Mouse (Mus musculus) MEL (cell line): ENCODE data around the gene Cdc5l.

Experiments used
- CTCF ChIP-seq, 3 experiments: IDR thresholded peaks in 2 of 3; conservative IDR thresholded peaks in 1 of 3; 2 replicates each; pipeline ENCODE4 v1.5.1; 2011 to 2012; ENCODE audit warnings: low read length in 3 of 3, low read depth in 2 of 3, mild to moderate bottlenecking in 2 of 3, improper control_type of control experiment in 1 of 3, inconsistent platforms in 1 of 3, mixed read lengths in 1 of 3, moderate library complexity in 1 of 3; ENCODE audit not compliant: control insufficient read depth in 1 of 3, insufficient read depth in 1 of 3, poor library complexity in 1 of 3, severe bottlenecking in 1 of 3
- EP300 ChIP-seq, 2 experiments: IDR thresholded peaks; 2 replicates each; pipeline ENCODE4 v1.6.1; 2011; ENCODE audit warnings: improper control_type of control experiment in 2 of 2, low read length in 2 of 2, low read depth in 1 of 2, mild to moderate bottlenecking in 1 of 2
- MXI1 ChIP-seq: IDR thresholded peaks from 2 replicates; pipeline ENCODE4 v1.6.1; 2011; ENCODE audit warnings: mild to moderate bottlenecking, low read depth, low read length, improper control_type of control experiment
- NELFE ChIP-seq: IDR thresholded peaks from 2 replicates; pipeline ENCODE4 v1.6.1; 2011; ENCODE audit warnings: low read depth, low read length, improper control_type of control experiment
- POLR2A ChIP-seq, 2 experiments: IDR thresholded peaks; 2 replicates each; pipeline ENCODE4 v1.6.1; 2011 to 2012; ENCODE audit warnings: low read length in 2 of 2, mild to moderate bottlenecking in 2 of 2, control low read depth in 1 of 2, improper control_type of control experiment in 1 of 2, low read depth in 1 of 2, moderate library complexity in 1 of 2; ENCODE audit not compliant: control insufficient read depth in 1 of 2, insufficient read depth in 1 of 2, poor library complexity in 1 of 2
- POLR2AphosphoS5 ChIP-seq: IDR thresholded peaks from 2 replicates; pipeline ENCODE4 v1.6.1; 2012; ENCODE audit warnings: low read depth, borderline replicate concordance, mild to moderate bottlenecking, inconsistent platforms, low read length, moderate library complexity, mixed read lengths
- SMC3 ChIP-seq: IDR thresholded peaks from 2 replicates; pipeline ENCODE4 v1.6.1; 2011; ENCODE audit warnings: low read depth, low read length, improper control_type of control experiment

DNA sequence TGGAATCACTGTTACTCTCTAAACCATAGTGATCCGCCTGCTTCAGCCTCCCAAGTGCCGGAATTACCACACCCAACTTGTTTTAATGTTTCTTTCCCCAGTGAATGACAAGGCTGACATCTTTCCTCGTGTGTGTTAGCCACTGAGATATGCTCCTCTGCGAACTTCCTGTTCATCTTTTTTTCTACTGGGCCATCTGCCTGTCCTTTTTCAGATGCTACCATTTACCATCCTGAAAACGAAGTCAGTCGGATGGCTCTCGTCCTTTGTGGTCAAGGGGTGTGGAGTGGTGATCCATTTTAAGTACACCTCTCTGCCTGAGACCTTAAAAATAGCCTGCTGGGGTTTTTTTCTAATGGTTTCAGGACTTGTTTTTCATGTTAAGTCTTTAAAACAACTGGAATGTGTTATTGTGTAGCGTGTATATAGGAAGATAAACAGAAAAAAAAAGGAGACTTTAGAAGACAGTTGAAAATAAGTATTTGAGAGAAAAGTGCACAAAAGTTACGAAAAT lies 54.2 kb downstream of the Cdc5l start:
- TF ChIP-seq CTCF (IDR thresholded peaks at IDR 0.05 in 2 of 3, conservative IDR thresholded peaks at IDR 0.05 in 1 of 3; ENCODE audit: control insufficient read depth in 1 of 3, insufficient read depth in 1 of 3, low read depth in 2 of 3, low read length in 3 of 3, poor library complexity in 1 of 3, severe bottlenecking in 1 of 3) = no peak
- no peak for TF ChIP-seq POLR2A (IDR thresholded peaks at IDR 0.05; ENCODE audit: control insufficient read depth in 1 of 2, insufficient read depth in 1 of 2, low read depth in 1 of 2, low read length in 2 of 2, poor library complexity in 1 of 2)
- no peak for TF ChIP-seq EP300 (IDR thresholded peaks at IDR 0.05; ENCODE audit: low read depth in 1 of 2, low read length in 2 of 2)
- no peak for TF ChIP-seq MXI1
- no peak for TF ChIP-seq NELFE
- no peak for TF ChIP-seq SMC3
- no peak for TF ChIP-seq POLR2AphosphoS5
